Mouse (Mus musculus) small intestine, adult 2 months (tissue): ENCODE measurements around the gene Flywch1. TPM values are rescaled to one million over a fixed set of nuclear protein-coding genes. Genes with fewer than 3 reads are reported as not detected.
A peak's percentile ranks its signal among the peaks of the same experiment; 100 is the strongest.

Experiments used
- H3K27ac ChIP-seq: fragments of 200-500 bp; 2 replicates; pipeline ENCODE4 v1.5.1; 2012; ENCODE audit warnings: low read depth, low read length, control low read depth, inconsistent platforms; ENCODE audit not compliant: insufficient read depth
- H3K27me3 ChIP-seq: fragments of 200-500 bp; 2 replicates; pipeline ENCODE4 v1.6.1; 2012; ENCODE audit warnings: mild to moderate bottlenecking, moderate library complexity, low read length, inconsistent platforms; ENCODE audit not compliant: control insufficient read depth, insufficient read depth
- H3K36me3 ChIP-seq: fragments of 200-500 bp; 2 replicates; pipeline ENCODE4 v1.6.1; 2012; ENCODE audit warnings: mild to moderate bottlenecking, low read length, control low read depth, inconsistent platforms; ENCODE audit not compliant: control insufficient read depth, insufficient read depth
- H3K4me1 ChIP-seq: fragments of 200-500 bp; 2 replicates; pipeline ENCODE4 v1.6.1; 2012; ENCODE audit warnings: low read length, inconsistent platforms, mixed read lengths; ENCODE audit not compliant: control insufficient read depth, insufficient read depth, insufficient read length
- H3K4me3 ChIP-seq: fragments of 200-500 bp; 2 replicates; pipeline ENCODE4 v1.5.1; 2012; ENCODE audit warnings: low read depth, mild to moderate bottlenecking, control low read depth, inconsistent platforms, low read length, moderate library complexity
- CTCF ChIP-seq: fragments of 200-500 bp; IDR thresholded peaks from 2 replicates; pipeline ENCODE4 v1.5.1; 2012; ENCODE audit warnings: low read depth, mild to moderate bottlenecking, control low read depth, inconsistent platforms, low read length, moderate library complexity, mixed read lengths; ENCODE audit not compliant: insufficient replicate concordance, insufficient read length; ENCODE audit errors: extremely low read depth
- POLR2A ChIP-seq: fragments of 200-500 bp; IDR thresholded peaks from 2 replicates; pipeline ENCODE4 v1.6.1; 2012; ENCODE audit warnings: low read depth, mild to moderate bottlenecking, control low read depth, inconsistent platforms, low read length, moderate library complexity
- WGBS: fragments of 180-500 bp; shearing (Covaris S2); methylation state at CpG from one replicate; pipeline ENCODE4 v1.1.7; 2018; 5-methylcytosine and 5-hydroxymethylcytosine counted together
- polyA plus RNA-seq: library from polyadenylated mRNA; depleted of rRNA; stranded (reverse); fragments of >200 nt; gene quantifications from 2 replicates; pipeline ENCODE4 v1.2.3, GENCODE M21; 2012; rRNA removed

Flywch1 gene
- polyA plus RNA-seq: 16.5 and 34.1 TPM in 2 replicates

- 3% methylated on average over 58 of the region's 58 CpGs for WGBS
- peak within 1 kb of the TSS; percentile 90 for H3K4me3 ChIP-seq
- no peak for TF ChIP-seq CTCF
- TF ChIP-seq POLR2A: no peak; the same call in none of the 2 replicates
- H3K27ac ChIP-seq: 0 out of 2 replicates have a peak within 1 kb of the TSS, but pooled peaks have one; percentile 4
- peaks cover 6% of the 10 kb centered on the region for H3K4me1 ChIP-seq
- H3K27me3 ChIP-seq: no peaks in the 10 kb centered on the region
- H3K36me3 ChIP-seq: no peaks in the 10 kb centered on the region
Measured at GRCm38 (mm10) chr17:23771284-23772218, at the start of gene Flywch1. TSS of gene Flywch1 (minus strand) at chr17:23771602.

GRCm38 (mm10) chr17:23820731-23821130 lies 49.3 kb upstream of the Flywch1 start:
- 95% methylated on average over 5 of the region's 5 CpGs for WGBS
- TF ChIP-seq POLR2A: no peak
- no peak for TF ChIP-seq CTCF
- H3K27ac ChIP-seq: no peak overlapping the region
- no peaks in the 10 kb centered on the region for H3K27me3 ChIP-seq
- peaks cover 96% of the 10 kb centered on the region for H3K36me3 ChIP-seq
- H3K4me1 ChIP-seq: no peaks in the 10 kb centered on the region
- H3K4me3 ChIP-seq: no peak overlapping the region

- no peak for TF ChIP-seq CTCF
- TF ChIP-seq POLR2A: no peak
- Histone ChIP-seq H3K27ac (no peak overlapping the region), H3K27me3 (no peaks in the 10 kb centered on the region), H3K4me3 (no peak overlapping the region), H3K4me1 (no peaks in the 10 kb centered on the region), H3K36me3 (peaks cover 95% of the 10 kb centered on the region)
- WGBS: 98% methylated on average over 25 of the region's 25 CpGs
Measured at GRCm38 (mm10) chr17:23819235-23819634, 47.8 kb upstream of the Flywch1 start.

DNA sequence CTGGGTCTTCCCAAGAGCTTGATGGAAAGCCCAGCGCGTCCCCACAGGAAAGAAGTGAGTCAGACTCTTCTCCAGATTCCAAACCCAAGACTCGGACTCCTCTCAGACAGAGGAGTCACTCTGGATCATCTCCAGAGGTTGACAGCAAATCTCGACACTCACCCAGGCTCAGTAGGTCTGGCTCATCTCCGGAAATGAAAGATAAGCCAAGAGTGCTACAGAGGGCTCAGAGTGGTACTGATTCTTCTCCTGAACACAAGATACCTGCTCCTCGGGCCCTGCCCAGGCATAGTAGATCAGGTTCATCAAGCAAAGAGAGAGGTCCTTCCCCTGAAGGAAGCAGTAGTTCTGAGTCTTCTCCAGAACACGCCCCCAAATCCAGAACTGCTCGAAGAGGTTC lies 47.2 kb upstream of the Flywch1 start:
- Histone ChIP-seq H3K27me3 (no peaks in the 10 kb centered on the region), H3K36me3 (peaks cover 94% of the 10 kb centered on the region), H3K4me1 (no peaks in the 10 kb centered on the region), H3K4me3 (no peak overlapping the region), H3K27ac (no peak overlapping the region)
- 97% methylated on average over 8 of the region's 8 CpGs for WGBS
- no peak for TF ChIP-seq CTCF
- TF ChIP-seq POLR2A: no peak

DNA sequence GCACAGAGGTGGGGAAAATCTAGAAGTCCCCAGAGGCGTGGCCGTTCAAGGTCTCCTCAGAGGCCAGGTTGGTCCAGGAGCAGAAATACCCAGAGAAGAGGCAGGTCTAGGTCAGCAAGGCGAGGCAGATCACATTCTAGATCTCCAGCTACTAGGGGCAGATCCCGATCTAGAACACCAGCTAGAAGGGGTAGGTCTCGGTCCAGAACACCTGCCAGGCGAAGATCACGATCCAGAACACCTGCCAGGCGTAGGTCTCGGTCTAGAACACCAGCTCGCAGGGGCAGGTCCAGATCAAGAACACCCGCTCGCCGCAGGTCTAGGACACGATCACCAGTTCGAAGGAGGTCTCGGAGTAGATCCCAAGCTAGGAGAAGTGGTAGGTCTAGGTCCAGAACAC lies 44.2 kb upstream of the Flywch1 start:
- H3K36me3 ChIP-seq: peaks cover 89% of the 10 kb centered on the region
- no peaks in the 10 kb centered on the region for H3K27me3 ChIP-seq
- 98% methylated on average over 16 of the region's 16 CpGs for WGBS
- H3K27ac ChIP-seq: no peak overlapping the region
- TF ChIP-seq POLR2A (no peak), CTCF (no peak)
- H3K4me3 ChIP-seq: no peak overlapping the region
- no peaks in the 10 kb centered on the region for H3K4me1 ChIP-seq

DNA sequence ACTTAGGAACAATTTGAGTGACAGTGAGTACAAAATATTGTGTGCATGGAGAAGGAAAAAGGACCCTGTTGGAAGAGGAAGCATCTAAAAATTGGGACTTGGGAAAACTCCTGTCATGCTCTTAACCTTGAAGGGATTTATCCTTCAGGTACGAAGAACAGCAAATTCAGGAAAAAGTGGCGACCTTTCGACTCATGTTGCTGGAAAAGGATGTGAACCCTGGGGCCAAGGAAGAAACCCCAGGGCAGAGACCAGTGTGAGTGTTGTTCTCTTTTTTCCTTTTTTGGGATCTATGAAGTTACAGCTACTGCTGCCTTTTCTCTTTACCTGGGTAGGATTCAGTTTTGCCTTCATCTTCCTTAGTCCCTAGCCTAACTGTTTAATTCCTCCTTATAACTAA lies 36.5 kb upstream of the Flywch1 start:
- H3K27ac ChIP-seq: no peak overlapping the region
- H3K36me3 ChIP-seq: peaks cover 46% of the 10 kb centered on the region
- peaks cover 4% of the 10 kb centered on the region for H3K4me1 ChIP-seq
- no peaks in the 10 kb centered on the region for H3K27me3 ChIP-seq
- H3K4me3 ChIP-seq: no peak overlapping the region
- 92% methylated on average over 3 of the region's 3 CpGs for WGBS
- TF ChIP-seq CTCF: no peak
- no peak for TF ChIP-seq POLR2A

- 23% methylated on average over 25 of the region's 25 CpGs for WGBS
- TF ChIP-seq CTCF (peak; percentile 47; the same call in 1 of the 2 replicates), POLR2A (no peak)
- H3K4me3 ChIP-seq: peak overlapping the region; percentile 51
- no peaks in the 10 kb centered on the region for H3K27me3 ChIP-seq
- peaks cover 4% of the 10 kb centered on the region for H3K4me1 ChIP-seq
- H3K27ac ChIP-seq: no peak overlapping the region
- peaks cover 38% of the 10 kb centered on the region for H3K36me3 ChIP-seq
Measured at GRCm38 (mm10) chr17:23806867-23807266, 35.5 kb upstream of the Flywch1 start.
